Mouse (Mus musculus) CH12.LX (cell line): ENCODE results near the gene Babam2. TPM values are rescaled to one million over a fixed set of nuclear protein-coding genes. Genes with fewer than 3 reads are reported as not detected.
"Not testable (repeated sequence)": the region's sequence is repeated elsewhere in the genome, so short reads cannot be mapped to it uniquely, and the experiment has no call there.

Source experiments
- DNase-seq: peaks from one replicate; pipeline ENCODE4 v3.0.0-alpha.2; 2013; ENCODE audit errors: extremely low read depth
- H3K27ac ChIP-seq: 2 replicates; pipeline ENCODE4 v1.5.1; 2012; ENCODE audit warnings: low read depth, mild to moderate bottlenecking, control low read depth, moderate library complexity; ENCODE audit not compliant: insufficient read depth
- H3K27me3 ChIP-seq: replicated peaks from 2 replicates; pipeline ENCODE3; 2012; ENCODE audit warnings: inconsistent platforms
- H3K36me3 ChIP-seq, 2 experiments: replicated peaks in 1 of 2; 2 replicates each; pipeline versions ENCODE3 to v1.6.1; 2012; ENCODE audit warnings: inconsistent platforms in 1 of 2, low read length in 1 of 2, mild to moderate bottlenecking in 1 of 2, mixed read lengths in 1 of 2, moderate library complexity in 1 of 2; ENCODE audit not compliant: control insufficient read depth in 1 of 2, insufficient read depth in 1 of 2
- H3K4me1 ChIP-seq, 2 experiments: 2 replicates each; pipeline ENCODE4 v1.6.1; 2012; ENCODE audit warnings: inconsistent platforms in 1 of 2, moderate library complexity in 1 of 2; ENCODE audit not compliant: insufficient read depth in 2 of 2, control insufficient read depth in 1 of 2
- H3K4me2 ChIP-seq: 2 replicates; pipeline ENCODE4 v1.6.1; 2012; ENCODE audit warnings: low read depth, mild to moderate bottlenecking, control low read depth; ENCODE audit not compliant: poor library complexity, insufficient read depth, severe bottlenecking
- H3K4me3 ChIP-seq, 3 experiments: fragments of 150-350 bp in 1 of 3; sonication (generic) in 1 of 3; replicated peaks in 1 of 3; 2 replicates each; pipeline versions ENCODE3 to v1.5.1; 2011 to 2012; ENCODE audit warnings: low read depth in 2 of 3, low read length in 2 of 3, mild to moderate bottlenecking in 2 of 3, moderate library complexity in 2 of 3, control low read depth in 1 of 3, improper control_type of control experiment in 1 of 3, inconsistent platforms in 1 of 3, mixed read lengths in 1 of 3; ENCODE audit not compliant: poor library complexity in 1 of 3
- H3K79me2 ChIP-seq: replicated peaks from 2 replicates; pipeline ENCODE4 v1.6.1; 2012; ENCODE audit warnings: mild to moderate bottlenecking, moderate library complexity; ENCODE audit not compliant: control insufficient read depth, poor library complexity, insufficient read depth, severe bottlenecking; ENCODE audit errors: extremely low read depth
- H3K9ac ChIP-seq: 2 replicates; pipeline ENCODE4 v1.6.1; 2012; ENCODE audit warnings: low read depth, mild to moderate bottlenecking, control low read depth, moderate library complexity; ENCODE audit not compliant: insufficient read depth
- H3K9me3 ChIP-seq: replicated peaks from 2 replicates; pipeline ENCODE3; 2012; ENCODE audit warnings: low read length, inconsistent platforms, mixed read lengths
- BHLHE40 ChIP-seq: IDR thresholded peaks from 2 replicates; pipeline ENCODE4 v1.6.1; 2011; ENCODE audit warnings: mild to moderate bottlenecking, low read depth, low read length, improper control_type of control experiment
- CHD1 ChIP-seq: IDR thresholded peaks from 2 replicates; pipeline ENCODE4 v1.6.1; 2012; ENCODE audit warnings: low read depth, low read length, improper control_type of control experiment, inconsistent platforms
- CHD2 ChIP-seq: IDR thresholded peaks from 2 replicates; pipeline ENCODE4 v1.6.1; 2011; ENCODE audit warnings: low read length, improper control_type of control experiment
- CTCF ChIP-seq, 2 experiments: IDR thresholded peaks in 1 of 2; conservative IDR thresholded peaks in 1 of 2; 2 replicates each; pipeline ENCODE4 v1.5.1; 2011 to 2012; ENCODE audit warnings: low read depth in 2 of 2, low read length in 2 of 2, improper control_type of control experiment in 1 of 2, inconsistent platforms in 1 of 2, mild to moderate bottlenecking in 1 of 2, moderate library complexity in 1 of 2
- E2F4 ChIP-seq: IDR thresholded peaks from 2 replicates; pipeline ENCODE4 v1.6.1; 2011; ENCODE audit warnings: low read depth, low read length, improper control_type of control experiment; ENCODE audit not compliant: insufficient replicate concordance
- KAT2A ChIP-seq: IDR thresholded peaks from 2 replicates; pipeline ENCODE4 v1.6.1; 2012; ENCODE audit warnings: low read length, improper control_type of control experiment, inconsistent platforms; ENCODE audit not compliant: insufficient replicate concordance
- MAFK ChIP-seq: IDR thresholded peaks from 2 replicates; pipeline ENCODE4 v1.6.1; 2011; ENCODE audit warnings: low read length, improper control_type of control experiment; ENCODE audit not compliant: insufficient replicate concordance
- MAX ChIP-seq: IDR thresholded peaks from 2 replicates; pipeline ENCODE4 v1.6.1; 2011; ENCODE audit warnings: low read length, improper control_type of control experiment
- MEF2A ChIP-seq: IDR thresholded peaks from 2 replicates; pipeline ENCODE4 v1.6.1; 2014; ENCODE audit warnings: low read depth, mild to moderate bottlenecking, inconsistent platforms, low read length, improper control_type of control experiment, borderline replicate concordance
- MXI1 ChIP-seq: IDR thresholded peaks from 2 replicates; pipeline ENCODE4 v1.6.1; 2011; ENCODE audit warnings: mild to moderate bottlenecking, low read depth, low read length, improper control_type of control experiment
- NELFE ChIP-seq: IDR thresholded peaks from 2 replicates; pipeline ENCODE4 v1.6.1; 2011; ENCODE audit warnings: low read depth, low read length, improper control_type of control experiment
- POLR2AphosphoS2 ChIP-seq: IDR thresholded peaks from 2 replicates; pipeline ENCODE4 v1.6.1; 2011; ENCODE audit warnings: low read depth, low read length, improper control_type of control experiment
- RAD21 ChIP-seq: IDR thresholded peaks from 2 replicates; pipeline ENCODE4 v1.6.1; 2011; ENCODE audit warnings: low read depth, mild to moderate bottlenecking, low read length, improper control_type of control experiment, moderate library complexity
- SMC3 ChIP-seq: IDR thresholded peaks from 2 replicates; pipeline ENCODE4 v1.6.1; 2011; ENCODE audit warnings: low read depth, low read length, improper control_type of control experiment
- TCF12 ChIP-seq: IDR thresholded peaks from 2 replicates; pipeline ENCODE4 v1.6.1; 2014; ENCODE audit warnings: low read depth, mild to moderate bottlenecking, inconsistent platforms, low read length, improper control_type of control experiment
- ZMIZ1 ChIP-seq: IDR thresholded peaks from 2 replicates; pipeline ENCODE4 v1.6.1; 2012; ENCODE audit warnings: low read depth, mild to moderate bottlenecking, inconsistent platforms, low read length, improper control_type of control experiment
- ZNF384 ChIP-seq: IDR thresholded peaks from 2 replicates; pipeline ENCODE4 v1.6.1; 2012; ENCODE audit warnings: low read depth, low read length, improper control_type of control experiment, inconsistent platforms
- dilution Hi-C: fragments of 300-500 bp; cut with MboI; formaldehyde crosslinking; loops from 2 replicates; pipeline ENCODE4 v1.14.3; 2020; ENCODE audit warnings: low sequenced_read_pairs; ENCODE audit not compliant: extremely low pct_unique_long_range_greater_than_20kb, extremely low pct_ligation_motif_present
- in situ Hi-C: fragments of 300-500 bp; cut with MboI; formaldehyde crosslinking; loops from 3 replicates; pipeline ENCODE4 v1.14.3; 2019; ENCODE audit warnings: low sequenced_read_pairs, low pct_ligation_motif_present, low pct_unique_long_range_greater_than_20kb, mixed read lengths
- polyA plus RNA-seq: library from polyadenylated mRNA; unstranded; fragments of >175 nt; gene quantifications from 2 replicates; pipeline ENCODE4 v1.2.1, GENCODE M21; 2012; ENCODE audit warnings: low read depth; ENCODE audit not compliant: insufficient read length
- total RNA-seq, 2 experiments: library from RNA; depleted of rRNA; stranded (reverse); fragments of 300-350 nt in 1 of 2; fragments of >200 nt in 1 of 2; gene quantifications; 2 replicates each; pipeline ENCODE4 v1.2.3; 2012 to 2014

The Babam2 gene
- total and polyA plus RNA-seq, 3 experiments, result 38.2 to 78.0 (median 39.8) TPM

GRCm38 (mm10) chr5:31968046-31968506 is 270.6 kb downstream of the Babam2 start:
- Histone ChIP-seq H3K4me2 (no peak overlapping the region), H3K9me3 (no peaks in the 10 kb centered on the region), H3K27me3 (no peaks in the 10 kb centered on the region), H3K27ac (no peak overlapping the region), H3K4me1 (peaks cover 0 to 12% of the 10 kb centered on the region in 2 experiments; a peak in 2 of 4 replicates)
- in situ Hi-C loops, result no loop called here
- DNase-seq, result no peak
- TF ChIP-seq POLR2AphosphoS2 (no peak), BHLHE40 (no peak), NELFE (no peak), KAT2A (no peak)
- TF ChIP-seq, all 38 proteins: peak for 0
- H3K36me3 ChIP-seq, result peaks cover 0 to 5% of the 10 kb centered on the region in 2 experiments
- H3K9ac ChIP-seq, result no peak overlapping the region
- H3K4me3 ChIP-seq, result no peak overlapping the region
- dilution Hi-C loops, result no loop called here
- H3K79me2 ChIP-seq, result no peaks in the 10 kb centered on the region

- H3K36me3 ChIP-seq, H3K4me2 ChIP-seq, dilution Hi-C loops, H3K9ac ChIP-seq, H3K9me3 ChIP-seq, in situ Hi-C loops, DNase-seq, H3K4me3 ChIP-seq, H3K27me3 ChIP-seq, H3K4me1 ChIP-seq, H3K79me2 ChIP-seq, H3K27ac ChIP-seq: not testable (repeated sequence)
Observed at GRCm38 (mm10) chr5:31972416-31972815, 274.9 kb downstream of the Babam2 start.

GRCm38 (mm10) chr5:31974614-31975168 is 277.2 kb downstream of the Babam2 start:
- Histone ChIP-seq H3K27me3 (no peaks in the 10 kb centered on the region), H3K4me1 (no peaks in the 10 kb centered on the region), H3K9ac (no peak overlapping the region), H3K4me3 (no peak overlapping the region), H3K36me3 (peaks cover 0 to 5% of the 10 kb centered on the region in 2 experiments), H3K4me2 (no peak overlapping the region), H3K27ac (no peak overlapping the region), H3K79me2 (no peaks in the 10 kb centered on the region), H3K9me3 (no peaks in the 10 kb centered on the region)
- in situ Hi-C loops, result no loop called here
- dilution Hi-C loops, result no loop called here
- DNase-seq, result no peak
- TF ChIP-seq MEF2A (no peak), MAX (no peak), MXI1 (no peak), CTCF (conservative IDR thresholded peaks at IDR 0.05 in 1 of 2, IDR thresholded peaks at IDR 0.05 in 1 of 2; ENCODE audit: low read depth in 2 of 2, low read length in 2 of 2) (no peak), ZMIZ1 (no peak), ZNF384 (no peak), MAFK (no peak), BHLHE40 (no peak), E2F4 (no peak), KAT2A (no peak), CHD1 (no peak), POLR2AphosphoS2 (no peak), TCF12 (no peak), RAD21 (no peak), NELFE (no peak), CHD2 (no peak), SMC3 (no peak)
